Mouse (Mus musculus): ENCODE data around the gene Dab2ip. TPM values are rescaled to one million over a fixed set of nuclear protein-coding genes. Genes with fewer than 3 reads are reported as not detected.

Gene Dab2ip
- polyA plus RNA-seq, 1 experiment from 2014 or later: 56.9 TPM

- Histone ChIP-seq H3K4me2 (no peak overlapping the region), H3K4me1 (peaks cover 6% of the 10 kb centered on the region; the same call in 1 of the 2 replicates), H3K27me3 (no peaks in the 10 kb centered on the region), H3K9me3 (no peaks in the 10 kb centered on the region), H3K27ac (no peak overlapping the region), H3K9ac (no peak overlapping the region), H3K36me3 (replicated peaks) (peaks cover 8% of the 10 kb centered on the region), H3K4me3 (replicated peaks) (no peak overlapping the region)
- ATAC-seq (ENCODE audit: low FRiP score): no peak
- WGBS: 87% methylated on average over 2 of the region's 2 CpGs
These were observed 178.0 kb downstream of the Dab2ip start for GRCm38 (mm10) chr2:35736061-35736460.

GRCm38 (mm10) chr2:35737467-35738027 lies 179.5 kb downstream of the Dab2ip start:
- ATAC-seq (ENCODE audit: low FRiP score): no peak
- Histone ChIP-seq H3K9me3 (no peaks in the 10 kb centered on the region), H3K9ac (no peak overlapping the region; the same call in 1 of the 2 replicates), H3K4me3 (replicated peaks) (no peak overlapping the region), H3K36me3 (replicated peaks) (no peaks in the 10 kb centered on the region), H3K27ac (no peak overlapping the region), H3K27me3 (no peaks in the 10 kb centered on the region), H3K4me1 (peaks cover 6% of the 10 kb centered on the region; the same call in 1 of the 2 replicates), H3K4me2 (no peak overlapping the region)
- WGBS: 85% methylated on average over 7 of the region's 7 CpGs

- Histone ChIP-seq H3K4me1 (peaks cover 6% of the 10 kb centered on the region; the same call in 1 of the 2 replicates), H3K36me3 (replicated peaks) (no peaks in the 10 kb centered on the region), H3K27ac (no peak overlapping the region), H3K27me3 (no peaks in the 10 kb centered on the region), H3K9ac (no peak overlapping the region), H3K4me3 (replicated peaks) (no peak overlapping the region), H3K9me3 (no peaks in the 10 kb centered on the region), H3K4me2 (no peak overlapping the region)
- whole genome bisulfite sequencing: 77% methylated on average over 13 of the region's 13 CpGs
- no peak for ATAC-seq (ENCODE audit: low FRiP score)
These were observed 181.7 kb downstream of the Dab2ip start for GRCm38 (mm10) chr2:35739669-35740254.

GRCm38 (mm10) chr2:35745876-35746275 lies 187.8 kb downstream of the Dab2ip start:
- Histone ChIP-seq H3K27me3 (0 out of 2 replicates have a peak, but pooled peaks cover 3% of the 10 kb centered on the region), H3K9ac (no peak overlapping the region), H3K4me1 (peaks cover 31% of the 10 kb centered on the region), H3K9me3 (no peaks in the 10 kb centered on the region), H3K27ac (no peak overlapping the region), H3K4me3 (replicated peaks) (no peak overlapping the region), H3K36me3 (replicated peaks) (no peaks in the 10 kb centered on the region), H3K4me2 (no peak overlapping the region)
- ATAC-seq (ENCODE audit: low FRiP score): no peak
- WGBS: 83% methylated on average over 10 of the region's 10 CpGs

- H3K9me3 ChIP-seq: no peaks in the 10 kb centered on the region
- 47% methylated on average over 5 of the region's 7 CpGs for WGBS
- H3K9ac ChIP-seq: no peak overlapping the region
- H3K36me3 ChIP-seq (replicated peaks): no peaks in the 10 kb centered on the region
- 0 out of 2 replicates have a peak, but pooled peaks cover 7% of the 10 kb centered on the region for H3K27me3 ChIP-seq
- no peak overlapping the region for H3K4me3 ChIP-seq (replicated peaks)
- peak overlapping the region; percentile 75 for H3K27ac ChIP-seq
- peaks cover 28% of the 10 kb centered on the region for H3K4me1 ChIP-seq
- ATAC-seq (ENCODE audit: low FRiP score): 0 out of 2 replicates have a peak, but pooled peaks have one; percentile 48
- H3K4me2 ChIP-seq: no peak overlapping the region
These were observed 188.6 kb downstream of the Dab2ip start for GRCm38 (mm10) chr2:35746638-35747037.

GRCm38 (mm10) chr2:35747371-35748035 lies 189.4 kb downstream of the Dab2ip start:
- Histone ChIP-seq H3K9me3 (no peaks in the 10 kb centered on the region), H3K4me1 (peaks cover 31% of the 10 kb centered on the region), H3K27me3 (0 out of 2 replicates have a peak, but pooled peaks cover 7% of the 10 kb centered on the region), H3K36me3 (replicated peaks) (no peaks in the 10 kb centered on the region), H3K27ac (no peak overlapping the region), H3K4me2 (no peak overlapping the region), H3K9ac (no peak overlapping the region), H3K4me3 (replicated peaks) (no peak overlapping the region)
- 80% methylated on average over 12 of the region's 12 CpGs for WGBS
- no peak for ATAC-seq (ENCODE audit: low FRiP score)

- no peak for ATAC-seq (ENCODE audit: low FRiP score)
- H3K9me3 ChIP-seq: no peaks in the 10 kb centered on the region
- no peak overlapping the region for H3K4me3 ChIP-seq (replicated peaks)
- 0 out of 2 replicates have a peak, but pooled peaks cover 7% of the 10 kb centered on the region for H3K27me3 ChIP-seq
- no peaks in the 10 kb centered on the region for H3K36me3 ChIP-seq (replicated peaks)
- no peak overlapping the region for H3K4me2 ChIP-seq
- no peak overlapping the region for H3K9ac ChIP-seq
- H3K4me1 ChIP-seq: peaks cover 31% of the 10 kb centered on the region
- H3K27ac ChIP-seq: no peak overlapping the region
- WGBS: 75% methylated on average over 7 of the region's 7 CpGs
These were observed 192.6 kb downstream of the Dab2ip start for GRCm38 (mm10) chr2:35750533-35751141.

- H3K27me3 ChIP-seq: 0 out of 2 replicates have a peak, but pooled peaks cover 7% of the 10 kb centered on the region
- 91% methylated on average over 18 of the region's 18 CpGs for WGBS
- no peak overlapping the region for H3K27ac ChIP-seq
- no peaks in the 10 kb centered on the region for H3K9me3 ChIP-seq
- H3K4me1 ChIP-seq: peaks cover 24% of the 10 kb centered on the region
- no peak overlapping the region for H3K4me2 ChIP-seq
- no peaks in the 10 kb centered on the region for H3K36me3 ChIP-seq (replicated peaks)
- no peak overlapping the region for H3K9ac ChIP-seq
- peak; percentile 36; the same call in 1 of the 2 replicates for ATAC-seq (ENCODE audit: low FRiP score)
- no peak overlapping the region for H3K4me3 ChIP-seq (replicated peaks)
These were observed 193.9 kb downstream of the Dab2ip start for GRCm38 (mm10) chr2:35751781-35752505.

- 86% methylated on average over 7 of the region's 7 CpGs for WGBS
- ATAC-seq (ENCODE audit: low FRiP score): no peak
These were observed 198.4 kb downstream of the Dab2ip start for GRCm38 (mm10) chr2:35756467-35756866.

GRCm38 (mm10) chr2:35760352-35760751 lies 202.3 kb downstream of the Dab2ip start:
- Histone ChIP-seq H3K27me3 (no peaks in the 10 kb centered on the region), H3K36me3 (replicated peaks) (no peaks in the 10 kb centered on the region), H3K4me2 (no peak overlapping the region), H3K4me1 (peaks cover 8% of the 10 kb centered on the region; the same call in 1 of the 2 replicates), H3K4me3 (replicated peaks) (no peak overlapping the region), H3K9me3 (no peaks in the 10 kb centered on the region), H3K9ac (no peak overlapping the region), H3K27ac (peak overlapping the region; percentile 54; the same call in 1 of the 2 replicates)
- 64% methylated on average over 8 of the region's 8 CpGs for WGBS
- peak; percentile 41; the same call in 1 of the 2 replicates for ATAC-seq (ENCODE audit: low FRiP score)

More at GRCm38 (mm10) chr2:35756467-35756866, 198.4 kb downstream of the Dab2ip start:
- H3K9ac ChIP-seq: no peak overlapping the region
- H3K27me3 ChIP-seq: no peaks in the 10 kb centered on the region
- no peak overlapping the region for H3K4me3 ChIP-seq (replicated peaks)
- H3K4me1 ChIP-seq: peaks cover 14% of the 10 kb centered on the region
- H3K27ac ChIP-seq: no peak overlapping the region
- H3K4me2 ChIP-seq: no peak overlapping the region
- no peaks in the 10 kb centered on the region for H3K36me3 ChIP-seq (replicated peaks)
- H3K9me3 ChIP-seq: no peaks in the 10 kb centered on the region

- peaks cover 8% of the 10 kb centered on the region; the same call in 1 of the 2 replicates for H3K4me1 ChIP-seq
- no peak overlapping the region for H3K4me3 ChIP-seq (replicated peaks)
- ATAC-seq (ENCODE audit: low FRiP score): no peak
- H3K4me2 ChIP-seq: no peak overlapping the region
- H3K27ac ChIP-seq: 0 out of 2 replicates have a peak overlapping the region, but pooled peaks have one; percentile 54
- no peaks in the 10 kb centered on the region for H3K9me3 ChIP-seq
- H3K27me3 ChIP-seq: no peaks in the 10 kb centered on the region
- no peak overlapping the region for H3K9ac ChIP-seq
- no peaks in the 10 kb centered on the region for H3K36me3 ChIP-seq (replicated peaks)
These were observed 202.8 kb downstream of the Dab2ip start for GRCm38 (mm10) chr2:35760867-35761266.

All from forebrain, embryonic 12.5 days (tissue).